Mouse (Mus musculus) erythroblast, embryonic 14.5 days (primary cell): ENCODE results near the gene Fdps. TPM values are rescaled to one million over a fixed set of nuclear protein-coding genes. Genes with fewer than 3 reads are reported as not detected.

Source experiments
- H3K27me3 ChIP-seq: 2 replicates; pipeline ENCODE4 v1.6.1; 2012; ENCODE audit warnings: inconsistent platforms; ENCODE audit not compliant: control insufficient read depth
- H3K36me3 ChIP-seq: 2 replicates; pipeline ENCODE4 v1.6.1; 2012; ENCODE audit warnings: mild to moderate bottlenecking, inconsistent platforms; ENCODE audit not compliant: control insufficient read depth
- H3K4me1 ChIP-seq: 2 replicates; pipeline ENCODE4 v1.6.1; 2012; ENCODE audit warnings: inconsistent platforms; ENCODE audit not compliant: control insufficient read depth
- H3K4me3 ChIP-seq: replicated peaks from 2 replicates; pipeline ENCODE3; 2012; ENCODE audit warnings: moderate library complexity, mild to moderate bottlenecking, inconsistent platforms
- H3K9me3 ChIP-seq: 2 replicates; pipeline ENCODE4 v1.6.1; 2012; ENCODE audit warnings: low read length, inconsistent platforms, mixed read lengths; ENCODE audit not compliant: control insufficient read depth
- GATA1 ChIP-seq: IDR thresholded peaks from 2 replicates; pipeline ENCODE4 v1.6.1; 2012; ENCODE audit warnings: low read length, inconsistent platforms, mixed read lengths
- TAL1 ChIP-seq: IDR thresholded peaks from 3 replicates; pipeline ENCODE4 v1.6.1; 2012; ENCODE audit warnings: low read length, inconsistent platforms, mixed read lengths
- polyA plus RNA-seq: library from polyadenylated mRNA; stranded (reverse); fragments of >175 nt; gene quantifications from 2 replicates; pipeline ENCODE4 v1.2.3, GENCODE M21; 2012

Fdps gene
- polyA plus RNA-seq, 1 experiment: 1.1 TPM

DNA sequence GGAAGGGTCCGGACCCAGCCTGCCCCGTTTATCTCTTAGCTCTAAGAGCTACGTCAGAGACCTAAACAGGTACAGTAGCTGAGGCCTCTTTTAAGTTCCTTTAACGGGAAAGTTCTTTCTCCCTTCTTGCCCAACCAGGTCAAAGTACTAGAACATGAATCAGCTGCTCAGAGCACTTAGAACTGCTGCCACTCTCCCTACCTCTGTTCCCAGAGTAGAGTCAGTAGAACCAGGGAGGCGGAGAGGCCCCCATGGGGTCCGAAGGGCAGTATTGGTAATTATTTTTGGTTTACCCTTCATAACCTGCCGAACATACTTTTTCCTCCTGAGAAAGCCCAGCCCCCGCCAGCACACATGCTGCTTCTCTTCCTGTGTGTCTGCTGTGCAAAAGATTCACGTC, 24.4 kb downstream of the Fdps start:
- no peaks in the 10 kb centered on the region for H3K27me3 ChIP-seq
- no peak overlapping the region for H3K4me3 ChIP-seq
- H3K9me3 ChIP-seq: no peaks in the 10 kb centered on the region
- no peak for TF ChIP-seq TAL1
- no peak for TF ChIP-seq GATA1
- H3K4me1 ChIP-seq: peaks cover 6% of the 10 kb centered on the region
- H3K36me3 ChIP-seq: peaks cover 88% of the 10 kb centered on the region

DNA sequence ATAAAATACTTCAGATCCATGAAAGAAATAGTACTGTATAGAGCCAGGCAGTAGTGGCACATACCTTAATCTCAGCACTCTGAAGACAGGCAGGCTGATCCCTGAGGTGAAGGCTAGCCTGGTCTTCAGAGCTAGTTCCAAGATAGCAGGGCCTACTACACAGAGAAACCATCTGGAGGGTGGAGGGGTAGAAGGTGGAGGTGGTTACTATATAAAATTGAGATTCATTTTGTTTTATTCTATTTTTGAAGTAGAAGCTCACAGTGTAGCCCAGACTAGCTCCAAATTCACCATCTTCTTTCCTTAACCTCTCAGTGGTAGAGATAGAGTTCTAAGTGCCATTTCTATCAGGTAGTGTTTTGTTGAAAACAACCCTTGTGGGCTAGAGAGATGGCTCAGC, 34.5 kb downstream of the Fdps start:
- TF ChIP-seq GATA1: no peak
- no peak for TF ChIP-seq TAL1
- Histone ChIP-seq H3K4me3 (no peak overlapping the region), H3K4me1 (no peaks in the 10 kb centered on the region), H3K9me3 (no peaks in the 10 kb centered on the region), H3K36me3 (peaks cover 98% of the 10 kb centered on the region), H3K27me3 (no peaks in the 10 kb centered on the region)

DNA sequence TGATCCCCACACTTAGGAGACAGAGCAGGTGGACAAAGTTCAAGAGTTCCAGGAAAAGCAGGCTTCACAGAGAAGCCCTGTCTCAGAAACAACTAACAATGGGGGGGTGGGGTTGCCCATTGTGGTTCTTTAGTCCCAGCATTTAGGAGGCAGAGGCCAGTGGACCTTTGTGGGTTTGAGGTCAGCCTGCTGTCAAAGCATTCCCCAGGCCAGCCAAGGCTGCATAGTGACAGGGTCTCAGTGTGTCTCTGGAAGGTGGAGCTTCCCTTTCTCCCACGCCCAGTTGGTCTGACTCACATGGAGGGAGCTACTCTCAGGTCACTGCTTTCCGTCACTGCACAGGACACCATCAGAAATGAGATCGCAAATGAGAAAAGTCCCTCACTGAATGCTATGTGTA, 40.1 kb downstream of the Fdps start:
- Histone ChIP-seq H3K36me3 (peaks cover 97% of the 10 kb centered on the region), H3K4me3 (no peak overlapping the region), H3K9me3 (no peaks in the 10 kb centered on the region), H3K4me1 (no peaks in the 10 kb centered on the region), H3K27me3 (no peaks in the 10 kb centered on the region)
- TF ChIP-seq TAL1 (no peak), GATA1 (no peak)

DNA sequence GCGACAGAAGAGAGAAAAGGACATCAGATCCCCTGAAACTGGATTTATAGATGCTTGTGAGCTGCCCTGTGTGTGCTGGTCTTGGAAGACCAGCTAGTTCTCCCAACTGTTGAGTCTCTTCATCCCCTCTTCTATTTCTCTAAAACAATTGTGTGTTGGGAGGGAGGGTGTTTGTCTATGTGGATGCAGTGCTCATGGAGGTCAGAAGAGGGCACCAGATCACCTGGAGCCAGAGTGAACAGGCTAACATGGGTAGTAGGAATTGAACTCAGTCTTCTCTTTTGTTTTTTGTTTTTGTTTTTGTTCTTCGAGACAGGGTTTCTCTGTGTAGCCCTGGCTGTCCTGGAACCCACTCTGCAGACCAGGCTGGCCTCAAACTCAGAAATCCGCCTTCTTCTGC, 43.0 kb downstream of the Fdps start:
- Histone ChIP-seq H3K4me3 (no peak overlapping the region), H3K9me3 (no peaks in the 10 kb centered on the region), H3K27me3 (no peaks in the 10 kb centered on the region), H3K36me3 (peaks cover 97% of the 10 kb centered on the region), H3K4me1 (no peaks in the 10 kb centered on the region)
- TF ChIP-seq TAL1 (no peak), GATA1 (no peak)

DNA sequence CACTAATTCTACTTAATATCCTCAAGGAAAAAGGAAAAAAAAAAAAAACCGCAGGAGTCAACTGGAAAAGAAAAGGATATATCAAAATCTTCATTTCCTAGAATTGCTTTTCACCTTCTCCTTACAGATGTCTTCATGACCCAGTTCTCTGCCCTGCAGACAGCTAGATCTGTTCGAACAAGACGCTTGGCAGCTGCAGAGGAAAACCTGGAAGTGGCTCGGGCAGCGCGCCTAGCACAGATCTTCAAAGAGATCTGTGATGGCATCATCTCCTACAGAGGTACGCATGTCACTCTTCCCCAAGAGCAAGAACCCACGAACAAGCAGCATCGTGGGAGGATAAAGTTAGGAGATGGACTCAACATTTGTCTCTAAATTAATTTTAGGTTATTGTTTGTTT, 43.4 kb downstream of the Fdps start:
- Histone ChIP-seq H3K4me3 (no peak overlapping the region), H3K9me3 (no peaks in the 10 kb centered on the region), H3K27me3 (no peaks in the 10 kb centered on the region), H3K4me1 (no peaks in the 10 kb centered on the region), H3K36me3 (peaks cover 96% of the 10 kb centered on the region)
- no peak for TF ChIP-seq GATA1
- no peak for TF ChIP-seq TAL1

Other genes with a start within 250 kb of the Fdps start
- 0.23 and 0.27 TPM in 2 replicates for gene Msto1, start 188.0 kb downstream of the Fdps start, polyA plus RNA-seq
- 0.23 and 0.25 TPM in 2 replicates for gene Ash1l, start 151.3 kb downstream of the Fdps start, polyA plus RNA-seq
- 9.4 and 17.0 TPM in 2 replicates for gene Dap3, start 150.8 kb downstream of the Fdps start, polyA plus RNA-seq
- gene Rusc1, start 8.6 kb downstream of the Fdps start, polyA plus RNA-seq: 0.34 and 0.49 TPM in 2 replicates
- gene Gm43738, start 860 bp downstream of the Fdps start, polyA plus RNA-seq: 0.09 TPM in 1 of 2 replicates, not detected in the other
- gene Pklr, start 34.2 kb upstream of the Fdps start, polyA plus RNA-seq: 50.9 and 55.5 TPM in 2 replicates
- gene Hcn3, start 58.2 kb upstream of the Fdps start, polyA plus RNA-seq: 0.02 TPM in 2 replicates
- gene Clk2, start 62.8 kb upstream of the Fdps start, polyA plus RNA-seq: 2.4 and 3.0 TPM in 2 replicates
- 18.8 and 19.5 TPM in 2 replicates for gene Scamp3, start 75.5 kb upstream of the Fdps start, polyA plus RNA-seq
- gene Fam189b, start 81.2 kb upstream of the Fdps start, polyA plus RNA-seq: 0.60 and 0.84 TPM in 2 replicates
- 0.40 and 0.57 TPM in 2 replicates for gene Gba, start 101.0 kb upstream of the Fdps start, polyA plus RNA-seq
- 0.03 and 0.04 TPM in 2 replicates for gene Thbs3, start 113.2 kb upstream of the Fdps start, polyA plus RNA-seq
- 29.8 and 31.7 TPM in 2 replicates for gene Mtx1, start 125.1 kb upstream of the Fdps start, polyA plus RNA-seq
- gene Muc1, start 127.1 kb upstream of the Fdps start, polyA plus RNA-seq: not detected in 2 replicates
- 4.0 and 4.8 TPM in 2 replicates for gene Krtcap2, start 144.0 kb upstream of the Fdps start, polyA plus RNA-seq
- gene Trim46, start 144.3 kb upstream of the Fdps start, polyA plus RNA-seq: 0.02 TPM in 1 of 2 replicates, not detected in the other
- gene Dpm3, start 157.4 kb upstream of the Fdps start, polyA plus RNA-seq: 25.2 and 26.1 TPM in 2 replicates
- 0.07 and 0.18 TPM in 2 replicates for gene Slc50a1, start 168.6 kb upstream of the Fdps start, polyA plus RNA-seq
- gene Efna1, start 179.2 kb upstream of the Fdps start, polyA plus RNA-seq: 0.03 and 0.04 TPM in 2 replicates
- not detected in 2 replicates for gene Efna3, start 221.0 kb upstream of the Fdps start, polyA plus RNA-seq
- not detected in 2 replicates for gene Efna4, start 236.1 kb upstream of the Fdps start, polyA plus RNA-seq
- gene Adam15, start 248.0 kb upstream of the Fdps start, polyA plus RNA-seq: 0.50 and 0.70 TPM in 2 replicates